Mouse (Mus musculus) neural tube, embryonic 13.5 days (tissue): ENCODE measurements around the gene Pidd1. TPM values are rescaled to one million over a fixed set of nuclear protein-coding genes. Genes with fewer than 3 reads are reported as not detected.

Experiments used
- ATAC-seq: fragments of 200-750 bp; cut with Nextera tagmentation; 2 replicates; pipeline ENCODE4 v1.8.0; 2017; ENCODE audit warnings: low read depth, mild to moderate bottlenecking, moderate TSS enrichment, moderate library complexity
- H3K27ac ChIP-seq: fragments of 300-500 bp; sonication (generic); replicated peaks from 2 replicates; pipeline ENCODE4 v1.5.1; 2015; ENCODE audit warnings: moderate library complexity, mild to moderate bottlenecking, inconsistent platforms
- H3K27me3 ChIP-seq: fragments of 300-500 bp; sonication (generic); 2 replicates; pipeline ENCODE4 v1.6.1; 2015; ENCODE audit warnings: mild to moderate bottlenecking, inconsistent platforms
- H3K36me3 ChIP-seq: fragments of 300-500 bp; sonication (generic); 2 replicates; pipeline ENCODE4 v1.6.1; 2015; ENCODE audit warnings: mild to moderate bottlenecking, inconsistent platforms
- H3K4me1 ChIP-seq: fragments of 300-500 bp; sonication (generic); replicated peaks from 2 replicates; pipeline ENCODE4 v1.6.1; 2015; ENCODE audit warnings: inconsistent platforms
- H3K4me2 ChIP-seq: fragments of 300-500 bp; sonication (generic); 2 replicates; pipeline ENCODE4 v1.6.1; 2015; ENCODE audit warnings: inconsistent platforms, mild to moderate bottlenecking, moderate library complexity
- H3K4me3 ChIP-seq: fragments of 300-500 bp; sonication (generic); 2 replicates; pipeline ENCODE4 v1.5.1; 2015; ENCODE audit warnings: mild to moderate bottlenecking, inconsistent platforms
- H3K9ac ChIP-seq: fragments of 300-500 bp; sonication (generic); 2 replicates; pipeline ENCODE4 v1.6.1; 2015; ENCODE audit warnings: moderate library complexity, mild to moderate bottlenecking, inconsistent platforms
- H3K9me3 ChIP-seq: fragments of 300-500 bp; sonication (generic); 2 replicates; pipeline ENCODE4 v1.6.1; 2016; ENCODE audit warnings: inconsistent platforms
- WGBS: fragments of 180-500 bp; shearing (Covaris S2); methylation state at CpG from one replicate; pipeline ENCODE4 v1.1.7; 2015; 5-methylcytosine and 5-hydroxymethylcytosine counted together
- polyA plus RNA-seq: library from polyadenylated mRNA; unstranded; fragments of >200 nt; fragmentation: Nextera tagmentation; extraction: Ambion mirVana; gene quantifications from 2 replicates; pipeline ENCODE4 v1.2.1, GENCODE M21; 2015

Pidd1 gene
- 3.8 and 3.9 TPM in 2 replicates for polyA plus RNA-seq

GRCm38 (mm10) chr7:141443828-141444237, at the start of gene Pidd1:
Pidd1 (minus strand) TSS chr7:141444025.
- peak within 1 kb of the TSS; percentile 37 for H3K4me3 ChIP-seq
- H3K27me3 ChIP-seq, result no peaks in the 10 kb centered on the region
- no peak for ATAC-seq
- no peak within 1 kb of the TSS for H3K27ac ChIP-seq
- peaks cover 5% of the 10 kb centered on the region; the same call in 1 of the 2 replicates for H3K36me3 ChIP-seq
- H3K9me3 ChIP-seq, result no peaks in the 10 kb centered on the region
- peak within 1 kb of the TSS; percentile 67 for H3K4me2 ChIP-seq
- peaks cover 47% of the 10 kb centered on the region for H3K4me1 ChIP-seq
- WGBS, result under 1% methylated on average over 25 of the region's 25 CpGs
- H3K9ac ChIP-seq, result peak within 1 kb of the TSS; percentile 62

DNA sequence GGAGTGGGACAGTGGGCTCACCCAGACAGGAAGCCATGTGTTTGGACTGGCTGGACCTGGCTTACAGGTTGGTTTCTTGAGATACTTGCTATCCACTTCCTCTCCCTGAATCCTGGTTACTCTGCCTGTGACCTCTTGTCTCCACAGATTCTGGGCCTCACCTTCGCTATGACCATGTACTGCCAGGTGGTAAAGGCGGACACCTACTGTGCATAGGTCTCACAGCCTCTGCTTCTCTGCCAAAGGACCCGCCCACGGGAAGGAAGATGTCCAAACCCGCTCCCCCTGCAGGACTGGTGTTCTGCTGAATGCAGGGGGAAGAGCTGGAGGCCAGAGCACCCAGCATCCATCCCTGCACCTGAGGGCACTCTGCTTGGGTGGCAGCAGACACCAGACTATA, 48.9 kb upstream of the Pidd1 start:
- no peak overlapping the region for H3K27ac ChIP-seq
- peaks cover 53% of the 10 kb centered on the region for H3K36me3 ChIP-seq
- WGBS, result 91% methylated on average over 5 of the region's 5 CpGs
- H3K4me1 ChIP-seq, result peaks cover 3% of the 10 kb centered on the region; the same call in 1 of the 2 replicates
- H3K9ac ChIP-seq, result no peak overlapping the region
- no peaks in the 10 kb centered on the region for H3K27me3 ChIP-seq
- H3K4me3 ChIP-seq, result no peak overlapping the region
- no peak overlapping the region for H3K4me2 ChIP-seq
- no peaks in the 10 kb centered on the region for H3K9me3 ChIP-seq
- ATAC-seq, result no peak

- peaks cover 19% of the 10 kb centered on the region for H3K4me1 ChIP-seq
- no peak overlapping the region for H3K4me2 ChIP-seq
- H3K9ac ChIP-seq, result no peak overlapping the region
- H3K9me3 ChIP-seq, result no peaks in the 10 kb centered on the region
- no peak overlapping the region for H3K4me3 ChIP-seq
- WGBS, result 88% methylated on average over 2 of the region's 2 CpGs
- no peaks in the 10 kb centered on the region for H3K27me3 ChIP-seq
- H3K27ac ChIP-seq, result no peak overlapping the region
- peaks cover 41% of the 10 kb centered on the region for H3K36me3 ChIP-seq
- ATAC-seq, result no peak
Observed at GRCm38 (mm10) chr7:141491151-141491550, 47.3 kb upstream of the Pidd1 start.

- peaks cover 13% of the 10 kb centered on the region for H3K36me3 ChIP-seq
- H3K27ac ChIP-seq, result peak overlapping the region; percentile 52; the same call in 1 of the 2 replicates
- H3K9me3 ChIP-seq, result no peaks in the 10 kb centered on the region
- peaks cover 14% of the 10 kb centered on the region for H3K27me3 ChIP-seq
- 0 out of 2 replicates have a peak overlapping the region, but pooled peaks have one; percentile 36 for H3K9ac ChIP-seq
- H3K4me3 ChIP-seq, result no peak overlapping the region
- no peak overlapping the region for H3K4me2 ChIP-seq
- H3K4me1 ChIP-seq, result peaks cover 58% of the 10 kb centered on the region
- 57% methylated on average over 7 of the region's 7 CpGs for WGBS
- ATAC-seq, result no peak
Observed at GRCm38 (mm10) chr7:141487141-141487540, 43.3 kb upstream of the Pidd1 start.

- Histone ChIP-seq H3K4me1 (peaks cover 66% of the 10 kb centered on the region), H3K9ac (no peak overlapping the region), H3K4me3 (no peak overlapping the region), H3K36me3 (peaks cover 4% of the 10 kb centered on the region; the same call in 1 of the 2 replicates), H3K9me3 (no peaks in the 10 kb centered on the region), H3K27me3 (peaks cover 14% of the 10 kb centered on the region), H3K4me2 (no peak overlapping the region), H3K27ac (no peak overlapping the region)
- WGBS, result 87% methylated on average over 1 of the region's 1 CpGs
- ATAC-seq, result no peak
Observed at GRCm38 (mm10) chr7:141486239-141486638, 42.4 kb upstream of the Pidd1 start.

DNA sequence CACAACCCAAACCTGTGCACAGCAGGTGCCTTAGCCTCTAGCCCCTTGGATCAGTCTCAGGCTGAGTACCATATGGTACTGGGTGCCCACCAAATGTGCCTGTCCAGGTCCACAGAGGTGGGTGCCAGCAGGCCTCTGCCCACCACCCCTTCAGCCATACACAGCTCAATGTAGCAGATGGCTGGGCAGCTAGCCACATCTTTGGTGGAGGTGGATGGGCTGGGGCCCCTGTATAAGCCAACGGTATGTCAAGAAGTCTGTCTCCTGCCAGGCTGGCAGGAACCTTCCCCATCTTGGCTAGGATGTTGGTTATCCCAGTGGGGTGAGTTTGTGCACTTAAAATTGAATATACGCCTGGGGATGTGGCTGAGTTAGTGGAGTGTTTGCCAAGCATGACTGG, 41.8 kb upstream of the Pidd1 start:
- Histone ChIP-seq H3K4me2 (no peak overlapping the region), H3K4me3 (no peak overlapping the region), H3K27ac (no peak overlapping the region), H3K27me3 (peaks cover 14% of the 10 kb centered on the region), H3K9ac (no peak overlapping the region), H3K9me3 (no peaks in the 10 kb centered on the region), H3K4me1 (peaks cover 72% of the 10 kb centered on the region), H3K36me3 (0 out of 2 replicates have a peak, but pooled peaks cover 1% of the 10 kb centered on the region)
- no peak for ATAC-seq
- 85% methylated on average over 2 of the region's 2 CpGs for WGBS

GRCm38 (mm10) chr7:141485186-141485585, 41.4 kb upstream of the Pidd1 start:
- Histone ChIP-seq H3K9ac (no peak overlapping the region), H3K27me3 (peaks cover 14% of the 10 kb centered on the region), H3K4me2 (no peak overlapping the region), H3K9me3 (no peaks in the 10 kb centered on the region), H3K4me1 (peaks cover 76% of the 10 kb centered on the region), H3K4me3 (no peak overlapping the region), H3K36me3 (no peaks in the 10 kb centered on the region), H3K27ac (no peak overlapping the region)
- 86% methylated on average over 2 of the region's 2 CpGs for WGBS
- ATAC-seq, result no peak

- Histone ChIP-seq H3K9ac (no peak overlapping the region), H3K27ac (peak overlapping the region; percentile 59), H3K9me3 (no peaks in the 10 kb centered on the region), H3K4me1 (peaks cover 77% of the 10 kb centered on the region), H3K4me2 (peak overlapping the region; percentile 89), H3K36me3 (no peaks in the 10 kb centered on the region), H3K4me3 (no peak overlapping the region), H3K27me3 (peaks cover 14% of the 10 kb centered on the region)
- 60% methylated on average over 5 of the region's 5 CpGs for WGBS
- ATAC-seq, result no peak
Observed at GRCm38 (mm10) chr7:141484186-141485120, 40.6 kb upstream of the Pidd1 start.

GRCm38 (mm10) chr7:141483114-141483653, 39.4 kb upstream of the Pidd1 start:
- WGBS, result 67% methylated on average over 6 of the region's 6 CpGs
- peak overlapping the region; percentile 62 for H3K4me3 ChIP-seq
- peaks cover 77% of the 10 kb centered on the region for H3K4me1 ChIP-seq
- H3K9me3 ChIP-seq, result no peaks in the 10 kb centered on the region
- H3K27ac ChIP-seq, result no peak overlapping the region
- H3K36me3 ChIP-seq, result no peaks in the 10 kb centered on the region
- H3K4me2 ChIP-seq, result peak overlapping the region; percentile 89
- H3K9ac ChIP-seq, result peak overlapping the region; percentile 80
- ATAC-seq, result no peak
- H3K27me3 ChIP-seq, result peaks cover 17% of the 10 kb centered on the region

DNA sequence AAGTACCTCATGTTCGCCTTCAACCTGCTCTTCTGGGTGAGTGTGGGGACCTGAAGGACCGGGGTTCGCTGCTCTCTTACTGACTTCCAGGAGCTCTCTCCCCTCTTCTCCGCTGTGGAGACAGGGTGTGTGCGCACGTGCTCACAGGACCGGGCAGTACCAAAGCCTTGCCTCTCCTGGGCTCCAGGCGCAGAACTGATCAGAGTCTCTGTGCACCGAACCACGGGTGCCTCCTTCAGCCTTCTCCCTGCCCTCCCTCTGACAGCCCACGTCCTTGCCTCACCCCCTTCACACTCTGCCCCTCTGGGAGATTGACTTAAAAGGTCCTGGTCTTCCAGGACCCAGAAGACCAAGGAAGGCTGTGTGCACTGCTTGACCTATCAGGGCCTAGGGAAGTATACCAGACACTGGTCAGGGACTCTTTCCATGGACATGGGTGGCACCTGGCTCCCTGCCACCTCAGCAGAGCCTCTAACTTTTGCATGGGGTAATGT, 38.8 kb upstream of the Pidd1 start:
- peak overlapping the region; percentile 62 for H3K4me3 ChIP-seq
- H3K9me3 ChIP-seq, result no peaks in the 10 kb centered on the region
- H3K36me3 ChIP-seq, result no peaks in the 10 kb centered on the region
- peak overlapping the region; percentile 78 for H3K27ac ChIP-seq
- ATAC-seq, result peak; percentile 21
- H3K9ac ChIP-seq, result peak overlapping the region; percentile 80
- peaks cover 23% of the 10 kb centered on the region for H3K27me3 ChIP-seq
- WGBS, result 8% methylated on average over 11 of the region's 11 CpGs
- peaks cover 74% of the 10 kb centered on the region for H3K4me1 ChIP-seq
- H3K4me2 ChIP-seq, result peak overlapping the region; percentile 89

DNA sequence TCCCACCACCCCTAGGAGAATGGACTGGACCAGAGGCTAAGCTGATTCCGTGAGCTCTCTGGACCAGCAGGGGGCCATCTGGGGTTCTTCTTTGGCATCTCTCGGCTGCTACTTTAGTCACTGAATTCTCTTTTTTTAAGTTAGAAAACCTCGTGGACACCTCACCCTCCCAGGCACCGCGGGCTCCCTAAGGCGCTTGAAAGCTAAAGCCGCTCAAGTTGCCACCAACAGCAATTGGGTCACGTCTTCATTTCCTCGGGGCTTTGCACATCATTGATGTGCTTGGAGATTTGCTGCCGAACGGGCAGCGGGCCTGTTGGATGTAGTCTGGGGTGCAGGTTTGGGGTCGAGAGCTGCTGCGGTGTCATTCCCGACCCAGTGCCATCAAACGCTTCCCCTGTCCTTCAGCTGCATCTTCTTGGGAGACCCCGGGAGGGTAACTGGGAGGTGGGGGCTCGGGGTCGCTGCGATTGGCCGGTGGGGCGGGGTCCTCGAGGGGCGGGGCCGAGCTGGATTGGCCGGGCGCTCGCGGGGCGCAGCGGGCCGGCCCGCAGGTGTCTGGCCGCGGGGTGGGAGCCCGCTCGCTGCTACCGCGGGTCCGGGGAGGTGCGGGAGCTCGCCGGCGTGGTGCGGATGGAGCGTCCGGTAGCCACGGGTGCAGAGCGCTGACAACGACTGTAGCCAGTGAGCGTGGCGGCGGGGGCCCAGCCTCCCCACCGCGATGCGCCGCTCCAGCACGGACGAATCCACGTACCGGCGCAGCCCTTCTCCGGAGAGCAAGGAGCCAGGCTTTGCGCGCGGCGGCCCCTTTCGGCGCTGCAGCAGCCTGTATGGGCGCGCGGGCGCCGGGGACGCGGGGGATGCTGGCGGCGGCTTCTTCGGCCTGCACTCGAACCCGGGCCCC, 37.9 kb upstream of the Pidd1 start:
- H3K4me3 ChIP-seq, result peak overlapping the region; percentile 62
- H3K27ac ChIP-seq, result peak overlapping the region; percentile 78
- peak overlapping the region; percentile 89 for H3K4me2 ChIP-seq
- H3K9me3 ChIP-seq, result no peaks in the 10 kb centered on the region
- H3K36me3 ChIP-seq, result no peaks in the 10 kb centered on the region
- WGBS, result 1% methylated on average over 81 of the region's 81 CpGs
- peak; percentile 64 for ATAC-seq
- peaks cover 74% of the 10 kb centered on the region for H3K4me1 ChIP-seq
- peaks cover 31% of the 10 kb centered on the region for H3K27me3 ChIP-seq
- peak overlapping the region; percentile 80 for H3K9ac ChIP-seq
